Mouse (Mus musculus) limb, embryonic 15.5 days (tissue): Measurements from ENCODE around the gene Katnbl1. TPM values are rescaled to one million over a fixed set of nuclear protein-coding genes. Genes with fewer than 3 reads are reported as not detected.
"Not testable (repeated sequence)": the region's sequence is repeated elsewhere in the genome, so short reads cannot be mapped to it uniquely, and the experiment has no call there.

Source experiments
- ATAC-seq: fragments of 200-750 bp; cut with Nextera tagmentation; 2 replicates; pipeline ENCODE4 v1.8.0; 2017; ENCODE audit warnings: low read depth, moderate TSS enrichment; ENCODE audit not compliant: insufficient number of reproducible peaks, low FRiP score, low TSS enrichment
- H3K27ac ChIP-seq: fragments of 300-500 bp; sonication (generic); 2 replicates; pipeline ENCODE4 v1.5.1; 2015; ENCODE audit warnings: moderate library complexity, mild to moderate bottlenecking, inconsistent platforms
- H3K27me3 ChIP-seq: fragments of 300-500 bp; sonication (generic); 2 replicates; pipeline ENCODE4 v1.6.1; 2015; ENCODE audit warnings: inconsistent platforms
- H3K36me3 ChIP-seq: fragments of 300-500 bp; sonication (generic); 2 replicates; pipeline ENCODE4 v1.6.1; 2015; ENCODE audit warnings: inconsistent platforms
- H3K4me1 ChIP-seq: fragments of 300-500 bp; sonication (generic); 2 replicates; pipeline ENCODE4 v1.6.1; 2015; ENCODE audit warnings: inconsistent platforms
- H3K4me2 ChIP-seq: fragments of 300-500 bp; sonication (generic); 2 replicates; pipeline ENCODE4 v1.6.1; 2015; ENCODE audit warnings: mild to moderate bottlenecking, inconsistent platforms
- H3K4me3 ChIP-seq: fragments of 300-500 bp; sonication (generic); 2 replicates; pipeline ENCODE4 v1.5.1; 2015; ENCODE audit warnings: mild to moderate bottlenecking, inconsistent platforms
- H3K9ac ChIP-seq: fragments of 300-500 bp; sonication (generic); 2 replicates; pipeline ENCODE4 v1.6.1; 2015; ENCODE audit warnings: inconsistent platforms
- H3K9me3 ChIP-seq: fragments of 300-500 bp; sonication (generic); 2 replicates; pipeline ENCODE4 v1.6.1; 2016; ENCODE audit warnings: inconsistent platforms
- WGBS: fragments of 180-500 bp; shearing (Covaris S2); methylation state at CpG from one replicate; pipeline ENCODE4 v1.1.7; 2015; 5-methylcytosine and 5-hydroxymethylcytosine counted together
- polyA plus RNA-seq: library from polyadenylated mRNA; unstranded; fragments of >200 nt; fragmentation: Nextera tagmentation; extraction: Ambion mirVana; gene quantifications from 2 replicates; pipeline ENCODE4 v1.2.1, GENCODE M21; 2015

Gene Katnbl1
- polyA plus RNA-seq, 1 experiment from 2014 or later = 47.8 TPM

GRCm38 (mm10) chr2:112407030-112407429, 28.0 kb downstream of the Katnbl1 start:
- no peak overlapping the region for H3K4me3 ChIP-seq
- H3K4me2 ChIP-seq = no peak overlapping the region
- 66% methylated on average over 3 of the region's 3 CpGs for WGBS
- no peaks in the 10 kb centered on the region for H3K4me1 ChIP-seq
- no peak for ATAC-seq
- no peak overlapping the region for H3K9ac ChIP-seq
- peaks cover 22% of the 10 kb centered on the region for H3K36me3 ChIP-seq
- H3K27ac ChIP-seq = no peak overlapping the region
- H3K9me3 ChIP-seq = no peaks in the 10 kb centered on the region
- H3K27me3 ChIP-seq = no peaks in the 10 kb centered on the region

DNA sequence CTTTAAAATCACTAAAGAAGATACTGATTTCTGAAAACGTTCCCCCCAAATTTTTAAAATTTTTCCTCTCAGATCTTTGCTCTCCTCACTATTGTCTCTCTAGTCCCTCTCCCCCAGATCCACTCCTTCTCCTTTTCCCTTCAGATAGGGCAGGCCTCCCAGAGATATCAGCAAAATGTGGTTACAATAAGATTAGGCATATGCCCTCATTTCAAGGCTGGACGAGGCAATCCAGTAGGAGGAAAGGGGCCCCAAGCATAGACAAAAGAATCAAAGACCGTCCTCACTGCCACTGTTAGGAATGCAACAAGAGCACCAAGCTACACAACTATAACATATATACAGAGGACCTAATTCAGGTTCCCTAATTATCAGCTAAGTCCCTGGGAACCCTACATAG, 46.3 kb downstream of the Katnbl1 start:
- Histone ChIP-seq H3K27ac (no peak overlapping the region), H3K4me1 (no peaks in the 10 kb centered on the region), H3K4me2 (no peak overlapping the region), H3K27me3 (no peaks in the 10 kb centered on the region), H3K9me3 (no peaks in the 10 kb centered on the region), H3K9ac (no peak overlapping the region), H3K36me3 (no peaks in the 10 kb centered on the region), H3K4me3 (no peak overlapping the region)
- no peak for ATAC-seq
- 76% methylated on average over 3 of the region's 3 CpGs for WGBS

DNA sequence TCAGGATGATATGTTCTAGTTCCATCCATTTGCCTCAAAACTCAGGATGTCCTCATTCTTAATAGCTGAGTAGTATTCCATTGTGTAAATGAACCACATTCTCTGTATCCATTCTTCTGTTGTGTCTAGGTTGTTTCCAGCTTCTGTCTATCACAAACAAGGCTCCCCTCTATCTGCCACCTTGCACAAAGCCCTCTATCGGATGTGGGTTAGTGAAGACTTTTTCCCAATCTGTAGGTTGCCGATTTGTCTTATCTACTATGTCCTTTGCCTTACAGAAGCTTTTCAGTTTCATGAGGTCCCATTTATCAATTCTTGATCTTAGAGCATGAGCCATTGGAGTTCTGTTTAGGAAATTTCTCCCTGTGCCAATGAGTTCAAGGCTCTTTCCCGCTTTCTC, 49.5 kb downstream of the Katnbl1 start:
- not testable (repeated sequence) for H3K9ac ChIP-seq, H3K4me1 ChIP-seq, H3K36me3 ChIP-seq, H3K27me3 ChIP-seq, H3K4me3 ChIP-seq, H3K9me3 ChIP-seq, ATAC-seq, H3K27ac ChIP-seq, H3K4me2 ChIP-seq
- 80% methylated on average over 3 of the region's 3 CpGs for WGBS

DNA sequence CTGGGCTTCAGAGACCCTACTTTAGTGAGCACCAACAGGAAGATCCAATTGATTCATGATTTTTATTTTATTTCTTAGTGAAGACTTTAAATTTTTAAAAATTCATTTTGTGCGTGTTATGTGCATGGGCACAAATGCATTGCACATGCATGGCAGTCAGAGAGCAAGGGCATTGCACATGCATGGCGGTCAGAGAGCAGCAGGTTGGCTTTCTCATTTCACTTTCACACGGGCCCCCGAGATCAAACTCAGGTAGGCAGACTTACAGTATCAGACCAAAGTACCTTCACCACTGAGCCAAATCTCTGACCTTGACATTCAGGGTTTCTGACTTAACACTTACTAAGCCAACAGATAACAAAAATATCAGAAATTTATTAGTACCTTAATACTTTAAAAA, 50.7 kb downstream of the Katnbl1 start:
- H3K36me3 ChIP-seq = no peaks in the 10 kb centered on the region
- H3K9me3 ChIP-seq = no peaks in the 10 kb centered on the region
- no peak overlapping the region for H3K27ac ChIP-seq
- H3K4me2 ChIP-seq = no peak overlapping the region
- no peak for ATAC-seq
- H3K4me3 ChIP-seq = no peak overlapping the region
- H3K4me1 ChIP-seq = no peaks in the 10 kb centered on the region
- H3K9ac ChIP-seq = no peak overlapping the region
- no peaks in the 10 kb centered on the region for H3K27me3 ChIP-seq
- WGBS = 88% methylated on average over 4 of the region's 4 CpGs

GRCm38 (mm10) chr2:112430403-112430802, 51.4 kb downstream of the Katnbl1 start:
- no peaks in the 10 kb centered on the region for H3K36me3 ChIP-seq
- H3K27ac ChIP-seq = no peak overlapping the region
- no peak overlapping the region for H3K4me3 ChIP-seq
- H3K9me3 ChIP-seq = no peaks in the 10 kb centered on the region
- H3K27me3 ChIP-seq = no peaks in the 10 kb centered on the region
- H3K4me2 ChIP-seq = no peak overlapping the region
- 57% methylated on average over 5 of the region's 5 CpGs for WGBS
- no peaks in the 10 kb centered on the region for H3K4me1 ChIP-seq
- H3K9ac ChIP-seq = no peak overlapping the region
- no peak for ATAC-seq

GRCm38 (mm10) chr2:112432523-112432922, 53.5 kb downstream of the Katnbl1 start:
- H3K4me1 ChIP-seq = no peaks in the 10 kb centered on the region
- no peak overlapping the region for H3K4me2 ChIP-seq
- H3K27ac ChIP-seq = no peak overlapping the region
- H3K4me3 ChIP-seq = no peak overlapping the region
- no peak overlapping the region for H3K9ac ChIP-seq
- 92% methylated on average over 2 of the region's 2 CpGs for WGBS
- no peaks in the 10 kb centered on the region for H3K36me3 ChIP-seq
- H3K9me3 ChIP-seq = no peaks in the 10 kb centered on the region
- no peak for ATAC-seq
- H3K27me3 ChIP-seq = no peaks in the 10 kb centered on the region

DNA sequence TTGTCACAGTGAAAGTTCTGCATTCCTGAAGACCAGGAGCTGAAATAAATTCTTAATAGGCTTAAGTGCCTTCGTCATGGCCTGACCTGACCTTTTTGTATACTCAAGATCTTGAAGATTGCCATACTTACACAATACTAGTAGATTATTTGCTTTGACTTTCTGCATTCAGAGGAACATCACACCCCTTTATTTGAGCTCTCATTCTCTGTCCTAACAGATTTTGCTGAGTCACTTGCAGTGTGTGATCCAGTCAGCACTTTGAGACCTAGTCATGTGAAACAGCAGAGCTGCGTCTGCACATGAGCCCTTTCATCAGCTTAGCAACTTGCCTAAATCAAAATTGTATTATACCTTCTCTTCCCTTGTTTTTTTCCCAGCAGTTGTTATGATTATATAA, 54.3 kb downstream of the Katnbl1 start:
- WGBS = 67% methylated on average over 2 of the region's 2 CpGs
- Histone ChIP-seq H3K4me2 (no peak overlapping the region), H3K36me3 (no peaks in the 10 kb centered on the region), H3K27me3 (no peaks in the 10 kb centered on the region), H3K4me3 (no peak overlapping the region), H3K9me3 (no peaks in the 10 kb centered on the region), H3K27ac (no peak overlapping the region), H3K9ac (no peak overlapping the region), H3K4me1 (no peaks in the 10 kb centered on the region)
- ATAC-seq = no peak

GRCm38 (mm10) chr2:112436292-112436691, 57.3 kb downstream of the Katnbl1 start:
- no peaks in the 10 kb centered on the region for H3K27me3 ChIP-seq
- no peak overlapping the region for H3K9ac ChIP-seq
- 71% methylated on average over 4 of the region's 4 CpGs for WGBS
- no peak for ATAC-seq
- H3K4me3 ChIP-seq = no peak overlapping the region
- no peaks in the 10 kb centered on the region for H3K4me1 ChIP-seq
- H3K27ac ChIP-seq = no peak overlapping the region
- H3K4me2 ChIP-seq = no peak overlapping the region
- no peaks in the 10 kb centered on the region for H3K36me3 ChIP-seq
- no peaks in the 10 kb centered on the region for H3K9me3 ChIP-seq

DNA sequence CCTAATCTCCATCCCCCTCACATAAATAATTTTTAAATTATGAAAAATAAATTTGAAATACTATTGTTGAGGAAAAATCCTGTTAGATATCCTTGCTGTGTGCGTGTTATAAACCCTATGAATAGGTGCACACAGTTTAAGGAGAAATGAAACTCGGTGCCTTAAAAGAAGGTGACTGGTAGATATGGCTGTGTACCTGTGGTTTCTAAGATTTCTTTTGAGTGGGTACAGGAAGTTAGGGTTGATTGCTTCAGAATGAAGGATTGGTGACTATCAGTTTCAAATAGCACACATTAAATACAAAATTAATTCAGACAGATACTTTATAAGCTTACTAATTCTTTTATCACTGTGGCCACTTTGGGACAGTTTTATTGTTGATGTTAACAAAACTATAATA, 58.6 kb downstream of the Katnbl1 start:
- Histone ChIP-seq H3K9me3 (no peaks in the 10 kb centered on the region), H3K27ac (no peak overlapping the region), H3K36me3 (no peaks in the 10 kb centered on the region), H3K27me3 (no peaks in the 10 kb centered on the region), H3K4me2 (no peak overlapping the region), H3K4me1 (no peaks in the 10 kb centered on the region), H3K9ac (no peak overlapping the region), H3K4me3 (no peak overlapping the region)
- WGBS = 83% methylated on average over 2 of the region's 2 CpGs
- ATAC-seq = no peak

GRCm38 (mm10) chr2:112443491-112443890, 64.5 kb downstream of the Katnbl1 start:
- Histone ChIP-seq H3K27me3 (no peaks in the 10 kb centered on the region), H3K9ac (no peak overlapping the region), H3K27ac (no peak overlapping the region), H3K36me3 (no peaks in the 10 kb centered on the region), H3K4me1 (no peaks in the 10 kb centered on the region), H3K9me3 (no peaks in the 10 kb centered on the region), H3K4me3 (no peak overlapping the region), H3K4me2 (no peak overlapping the region)
- 60% methylated on average over 2 of the region's 2 CpGs for WGBS
- ATAC-seq = no peak

GRCm38 (mm10) chr2:112445511-112445910, 66.5 kb downstream of the Katnbl1 start:
- H3K9ac ChIP-seq = no peak overlapping the region
- no peak overlapping the region for H3K27ac ChIP-seq
- no peak overlapping the region for H3K4me3 ChIP-seq
- no peaks in the 10 kb centered on the region for H3K27me3 ChIP-seq
- H3K4me1 ChIP-seq = no peaks in the 10 kb centered on the region
- ATAC-seq = no peak
- H3K4me2 ChIP-seq = no peak overlapping the region
- no peaks in the 10 kb centered on the region for H3K36me3 ChIP-seq
- no peaks in the 10 kb centered on the region for H3K9me3 ChIP-seq

DNA sequence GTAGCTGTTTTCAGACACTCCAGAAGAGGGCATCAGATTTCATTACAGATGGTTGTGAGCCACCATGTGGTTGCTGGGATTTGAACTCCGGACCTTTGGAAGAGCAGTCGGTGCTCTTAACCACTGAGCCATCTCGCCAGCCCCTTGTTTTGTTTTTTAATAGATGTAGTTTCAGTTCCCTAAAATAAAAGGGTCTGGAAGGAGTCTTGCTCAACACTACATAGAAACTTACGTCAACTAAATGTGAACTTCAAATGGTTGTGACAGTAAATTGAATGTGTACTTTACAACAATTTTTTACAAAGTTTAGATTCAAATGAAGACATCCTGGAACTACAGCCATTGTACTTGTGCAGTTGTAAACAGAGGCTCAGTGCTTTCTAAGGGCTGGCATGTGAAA, 69.0 kb downstream of the Katnbl1 start:
- 72% methylated on average over 4 of the region's 4 CpGs for WGBS
- not testable (repeated sequence) for ATAC-seq, H3K27ac ChIP-seq, H3K36me3 ChIP-seq, H3K9me3 ChIP-seq, H3K27me3 ChIP-seq, H3K4me2 ChIP-seq, H3K4me3 ChIP-seq, H3K4me1 ChIP-seq, H3K9ac ChIP-seq

- Histone ChIP-seq H3K27me3 (no peaks in the 10 kb centered on the region), H3K27ac (no peak overlapping the region), H3K36me3 (no peaks in the 10 kb centered on the region), H3K4me2 (no peak overlapping the region), H3K9me3 (no peaks in the 10 kb centered on the region), H3K9ac (no peak overlapping the region), H3K4me1 (no peaks in the 10 kb centered on the region), H3K4me3 (no peak overlapping the region)
- no peak for ATAC-seq
Observed at GRCm38 (mm10) chr2:112448510-112449059, 69.6 kb downstream of the Katnbl1 start.
